Mouse (Mus musculus): ENCODE measurements around the gene Rpl12.

DNA sequence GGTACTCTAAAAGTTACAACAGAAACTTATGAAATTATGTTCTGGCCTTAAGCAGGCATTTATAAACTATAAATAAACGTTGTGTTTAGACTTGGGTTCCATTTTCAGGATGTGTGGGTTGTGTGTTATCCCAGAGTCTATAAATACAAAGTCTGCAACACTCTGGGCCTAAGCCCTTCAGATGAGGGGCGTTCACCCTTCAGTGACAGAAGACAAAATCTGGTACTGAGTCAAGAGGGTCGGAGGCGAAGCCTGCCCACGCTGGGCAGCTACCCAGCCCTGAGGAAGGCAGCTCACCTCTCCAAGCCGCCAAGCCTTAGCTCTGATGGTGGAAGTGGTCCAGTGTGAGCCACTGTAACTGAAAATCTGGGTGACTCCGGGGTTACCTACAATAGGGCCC is 40.8 kb downstream of the Rpl12 start:
- no peak for TF ChIP-seq CTCF (IDR thresholded peaks at IDR 0.05; ENCODE audit: borderline replicate concordance, insufficient read depth, low read depth, low read length)
- TF ChIP-seq POLR2A (IDR thresholded peaks at IDR 0.05; ENCODE audit: borderline replicate concordance, insufficient read depth, low read length), result no peak
